Mouse (Mus musculus): Measurements from ENCODE around the gene Cebpb. TPM values are rescaled to one million over a fixed set of nuclear protein-coding genes. Genes with fewer than 3 reads are reported as not detected.
A peak's percentile ranks its signal among the peaks of the same experiment; 100 is the strongest.

The Cebpb gene
- total RNA-seq, 1 experiment from 2014 or later, result 20.1 TPM

- ATAC-seq (replicated peaks in 1 of 2; ENCODE audit: insufficient read depth in 1 of 2, low FRiP score in 2 of 2, low TSS enrichment in 1 of 2, low read depth in 1 of 2, poor library complexity in 2 of 2, severe bottlenecking in 2 of 2), result no peak
Observed at GRCm38 (mm10) chr2:167660611-167660971, 28.1 kb upstream of the Cebpb start.

- ATAC-seq (replicated peaks in 1 of 2; ENCODE audit: insufficient read depth in 1 of 2, low FRiP score in 2 of 2, low TSS enrichment in 1 of 2, low read depth in 1 of 2, poor library complexity in 2 of 2, severe bottlenecking in 2 of 2), result peak; percentile 61 to 80
Observed at GRCm38 (mm10) chr2:167661270-167662203, 27.2 kb upstream of the Cebpb start, which contains the start of gene Gm20431. Gene Gm20431, minus strand, starts transcription at chr2:167661496.

GRCm38 (mm10) chr2:167662713-167663112, 26.0 kb upstream of the Cebpb start:
- ATAC-seq (replicated peaks in 1 of 2; ENCODE audit: insufficient read depth in 1 of 2, low FRiP score in 2 of 2, low TSS enrichment in 1 of 2, low read depth in 1 of 2, poor library complexity in 2 of 2, severe bottlenecking in 2 of 2), result no peak

GRCm38 (mm10) chr2:167665972-167666713, 22.6 kb upstream of the Cebpb start:
- no peak for ATAC-seq (replicated peaks in 1 of 2; ENCODE audit: insufficient read depth in 1 of 2, low FRiP score in 2 of 2, low TSS enrichment in 1 of 2, low read depth in 1 of 2, poor library complexity in 2 of 2, severe bottlenecking in 2 of 2)

GRCm38 (mm10) chr2:167668426-167668825, 20.3 kb upstream of the Cebpb start:
- no peak for ATAC-seq (replicated peaks in 1 of 2; ENCODE audit: insufficient read depth in 1 of 2, low FRiP score in 2 of 2, low TSS enrichment in 1 of 2, low read depth in 1 of 2, poor library complexity in 2 of 2, severe bottlenecking in 2 of 2)

GRCm38 (mm10) chr2:167669398-167669797, 19.3 kb upstream of the Cebpb start:
- no peak for ATAC-seq (replicated peaks in 1 of 2; ENCODE audit: insufficient read depth in 1 of 2, low FRiP score in 2 of 2, low TSS enrichment in 1 of 2, low read depth in 1 of 2, poor library complexity in 2 of 2, severe bottlenecking in 2 of 2)

- no peak for ATAC-seq (replicated peaks in 1 of 2; ENCODE audit: insufficient read depth in 1 of 2, low FRiP score in 2 of 2, low TSS enrichment in 1 of 2, low read depth in 1 of 2, poor library complexity in 2 of 2, severe bottlenecking in 2 of 2)
Observed at GRCm38 (mm10) chr2:167671101-167671633, 17.5 kb upstream of the Cebpb start.

GRCm38 (mm10) chr2:167672212-167672685, 16.5 kb upstream of the Cebpb start:
- ATAC-seq (replicated peaks in 1 of 2; ENCODE audit: insufficient read depth in 1 of 2, low FRiP score in 2 of 2, low TSS enrichment in 1 of 2, low read depth in 1 of 2, poor library complexity in 2 of 2, severe bottlenecking in 2 of 2), result no peak

- peak; percentile 46; a peak in 2 of 4 replicates for ATAC-seq (replicated peaks in 1 of 2; ENCODE audit: insufficient read depth in 1 of 2, low FRiP score in 2 of 2, low TSS enrichment in 1 of 2, low read depth in 1 of 2, poor library complexity in 2 of 2, severe bottlenecking in 2 of 2)
Observed at GRCm38 (mm10) chr2:167675120-167675909, 13.4 kb upstream of the Cebpb start.

GRCm38 (mm10) chr2:167678600-167678999, 10.1 kb upstream of the Cebpb start:
- no peak for ATAC-seq (replicated peaks in 1 of 2; ENCODE audit: insufficient read depth in 1 of 2, low FRiP score in 2 of 2, low TSS enrichment in 1 of 2, low read depth in 1 of 2, poor library complexity in 2 of 2, severe bottlenecking in 2 of 2)

GRCm38 (mm10) chr2:167679902-167680430, 8.7 kb upstream of the Cebpb start:
- peak; percentile 86 to 88 for ATAC-seq (replicated peaks in 1 of 2; ENCODE audit: insufficient read depth in 1 of 2, low FRiP score in 2 of 2, low TSS enrichment in 1 of 2, low read depth in 1 of 2, poor library complexity in 2 of 2, severe bottlenecking in 2 of 2)

GRCm38 (mm10) chr2:167680657-167681056, 8.1 kb upstream of the Cebpb start:
- ATAC-seq (replicated peaks in 1 of 2; ENCODE audit: insufficient read depth in 1 of 2, low FRiP score in 2 of 2, low TSS enrichment in 1 of 2, low read depth in 1 of 2, poor library complexity in 2 of 2, severe bottlenecking in 2 of 2), result peak in 1 of 2 experiments; percentile 23; a peak in 1 of 4 replicates

- ATAC-seq (replicated peaks in 1 of 2; ENCODE audit: insufficient read depth in 1 of 2, low FRiP score in 2 of 2, low TSS enrichment in 1 of 2, low read depth in 1 of 2, poor library complexity in 2 of 2, severe bottlenecking in 2 of 2), result no peak
Observed at GRCm38 (mm10) chr2:167683721-167684120, 5.0 kb upstream of the Cebpb start.

- peak; percentile 46 to 50; a peak in 3 of 4 replicates for ATAC-seq (replicated peaks in 1 of 2; ENCODE audit: insufficient read depth in 1 of 2, low FRiP score in 2 of 2, low TSS enrichment in 1 of 2, low read depth in 1 of 2, poor library complexity in 2 of 2, severe bottlenecking in 2 of 2)
Observed at GRCm38 (mm10) chr2:167685137-167685536, 3.6 kb upstream of the Cebpb start.

- ATAC-seq (replicated peaks in 1 of 2; ENCODE audit: insufficient read depth in 1 of 2, low FRiP score in 2 of 2, low TSS enrichment in 1 of 2, low read depth in 1 of 2, poor library complexity in 2 of 2, severe bottlenecking in 2 of 2), result no peak
Observed at GRCm38 (mm10) chr2:167685865-167686264, 2.9 kb upstream of the Cebpb start.

GRCm38 (mm10) chr2:167686382-167687249, 2.1 kb upstream of the Cebpb start:
- peak; percentile 24 to 34; a peak in 3 of 4 replicates for ATAC-seq (replicated peaks in 1 of 2; ENCODE audit: insufficient read depth in 1 of 2, low FRiP score in 2 of 2, low TSS enrichment in 1 of 2, low read depth in 1 of 2, poor library complexity in 2 of 2, severe bottlenecking in 2 of 2)

Measured in hematopoietic stem cell, adult 5-6 weeks (primary cell).